Mouse (Mus musculus) adrenal gland, postnatal 14 days (tissue): ENCODE data around the gene Tob2. TPM values are rescaled to one million over a fixed set of nuclear protein-coding genes. Genes with fewer than 3 reads are reported as not detected.

Experiments
- DNase-seq: peaks from one replicate; pipeline ENCODE4 v3.0.0; 2021; ENCODE audit warnings: mixed read lengths
- total RNA-seq: library from RNA; stranded (reverse); gene quantifications from 2 replicates; pipeline ENCODE4 v1.2.3, GENCODE M21; 2021

Tob2 gene
- total RNA-seq, 1 experiment from 2014 or later: 124 TPM

DNA sequence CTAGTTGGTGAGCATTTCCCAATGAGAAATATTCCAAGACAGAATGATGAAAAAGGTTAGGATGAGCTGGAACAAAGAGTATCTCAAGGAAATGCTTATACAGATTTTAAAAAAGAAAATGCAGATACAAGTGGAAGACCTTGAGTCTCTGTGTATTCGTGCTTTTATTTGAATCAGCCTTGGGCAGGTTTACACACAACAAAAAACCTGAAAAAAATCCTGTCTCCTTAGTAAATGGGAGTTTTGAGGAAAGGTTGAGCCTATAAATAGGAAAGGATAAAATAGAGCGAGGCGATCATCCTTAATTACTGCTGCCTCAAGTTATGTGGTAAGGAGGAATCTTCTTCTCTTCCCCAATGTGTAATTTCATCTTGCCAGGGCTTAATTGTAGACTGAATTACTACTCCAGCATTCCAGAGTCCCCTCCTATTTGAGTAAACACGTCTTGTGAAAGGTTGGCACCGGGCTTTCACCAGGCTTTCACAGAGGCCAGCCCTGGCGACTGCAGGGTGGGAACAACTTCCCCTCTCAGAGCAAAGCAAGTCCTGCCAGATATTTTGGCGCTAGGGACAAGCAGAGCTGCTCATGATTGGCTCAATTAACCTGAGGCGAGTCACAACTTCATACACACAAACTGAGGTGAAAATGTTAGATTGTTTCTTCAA, 2.0 kb upstream of the Tob2 start:
- peak; percentile 50 for DNase-seq

DNA sequence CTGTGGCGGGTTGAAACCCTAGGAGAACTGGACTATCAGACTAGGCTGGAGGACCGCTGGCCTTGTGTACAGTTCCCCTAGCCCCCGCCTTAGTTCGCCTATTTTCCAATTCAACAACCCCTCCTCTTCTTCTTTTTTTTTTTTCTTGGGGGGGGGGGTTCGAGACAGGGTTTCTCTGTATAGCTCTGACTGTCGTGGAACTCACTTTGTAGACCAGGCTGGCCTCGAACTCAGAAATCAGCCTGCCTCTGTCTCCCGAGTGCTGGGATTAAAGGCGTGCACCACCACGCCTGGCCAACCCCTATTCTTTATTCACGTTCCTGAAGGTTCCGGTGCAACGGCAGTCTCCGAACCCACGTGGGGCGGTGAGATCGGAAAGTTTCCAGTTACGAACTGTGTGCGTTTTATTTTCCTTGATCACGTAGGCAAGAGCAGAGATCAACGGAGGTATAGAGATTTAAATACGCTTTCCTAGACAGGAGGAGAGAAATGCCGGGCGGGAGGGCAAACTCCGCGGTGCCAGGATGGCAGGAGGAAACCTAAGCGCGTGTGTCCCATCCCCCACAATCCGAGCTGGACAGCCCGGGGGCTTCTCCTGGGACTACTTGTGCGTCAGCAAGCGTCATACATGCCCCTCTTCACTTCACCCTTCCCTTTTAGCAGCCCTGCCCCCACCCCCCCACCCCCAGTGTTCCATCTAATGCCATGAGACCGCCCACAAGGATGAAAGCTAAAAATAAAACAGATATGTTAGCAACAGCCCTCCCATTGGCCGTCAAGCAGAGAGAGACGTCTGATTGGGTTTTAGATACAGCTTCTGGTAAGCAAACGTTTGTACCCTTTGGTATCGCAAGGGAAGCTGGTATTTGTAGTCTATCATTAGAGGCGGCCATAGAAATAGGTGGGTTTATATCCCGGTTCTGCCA, 997 bp upstream of the Tob2 start:
- peak; percentile 88 for DNase-seq

DNA sequence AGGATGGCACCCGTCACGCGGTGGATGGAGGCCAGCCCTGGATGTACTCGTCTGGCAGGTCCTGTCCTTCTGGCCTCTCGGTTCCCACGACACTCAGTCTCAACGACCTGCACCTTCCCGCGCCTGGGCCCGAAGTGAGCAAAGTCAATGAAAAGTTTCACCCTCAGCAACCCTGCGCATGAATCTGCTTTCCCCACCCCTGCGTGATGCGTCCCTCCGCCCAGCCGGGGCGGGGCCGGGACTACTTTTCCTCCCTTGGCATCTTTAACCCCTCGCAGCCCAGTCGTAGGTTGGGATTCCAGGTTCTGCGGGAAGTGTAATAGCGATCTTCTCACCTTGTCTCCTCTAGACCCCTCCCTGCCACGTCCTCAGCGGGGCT, 469 bp downstream of the Tob2 start:
- DNase-seq: peak; percentile 96

DNA sequence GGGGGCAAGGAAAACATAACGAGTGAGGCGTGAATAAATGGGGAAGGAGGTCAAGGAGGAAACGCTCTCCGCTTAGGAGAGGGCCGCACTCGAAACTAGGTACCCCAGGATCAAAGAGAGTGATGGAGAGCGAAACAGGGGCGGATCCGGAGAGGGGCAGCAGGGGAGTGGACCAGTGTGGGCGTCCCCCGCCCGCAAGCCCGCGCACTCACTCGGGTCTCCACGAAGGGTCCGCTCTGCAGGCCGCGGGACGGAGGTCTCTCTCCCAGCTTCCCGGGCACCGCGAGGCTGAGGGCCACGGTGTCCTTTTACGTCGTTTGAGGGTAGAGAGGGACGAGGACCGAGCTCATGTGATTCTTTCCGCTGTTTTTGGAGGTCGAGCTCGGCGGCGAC, 876 bp downstream of the Tob2 start:
- DNase-seq: peak; percentile 66

DNA sequence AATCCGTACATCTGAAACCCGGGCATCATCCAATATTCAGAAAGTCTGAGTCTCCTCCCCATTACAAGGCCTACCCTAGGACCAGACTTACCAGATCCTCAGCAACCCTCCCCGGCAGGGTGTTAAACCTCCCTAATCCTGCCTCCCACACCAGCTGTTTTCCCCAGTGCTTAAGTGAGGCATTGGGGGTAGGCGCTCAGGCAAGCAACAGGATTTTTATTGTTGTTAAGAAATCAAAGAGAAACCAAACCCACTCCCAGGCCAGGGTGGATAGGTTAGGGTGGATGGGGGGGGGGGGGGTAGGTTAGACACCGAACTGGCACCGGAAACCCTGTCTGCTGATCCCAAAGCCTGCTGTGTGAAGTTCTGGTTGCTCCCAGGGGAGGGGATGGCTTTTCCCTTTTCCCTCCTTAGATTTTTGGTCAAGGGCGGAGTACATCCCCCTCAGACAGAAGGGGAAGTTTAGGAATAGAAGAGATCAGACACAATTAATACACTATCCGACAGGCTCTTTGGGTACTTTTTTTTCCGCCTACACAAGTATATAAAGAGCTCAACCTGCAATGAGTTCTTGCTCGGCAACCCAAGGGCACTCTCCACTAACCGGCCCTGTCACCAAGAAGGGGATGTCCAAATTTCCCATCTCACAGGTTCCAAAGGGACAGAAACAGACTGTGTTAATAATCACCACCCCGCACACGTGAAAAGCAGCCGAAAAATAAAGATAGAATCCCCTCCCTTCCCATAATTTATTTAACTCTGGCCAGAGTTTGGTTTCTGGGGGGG, 1.5 kb downstream of the Tob2 start:
- DNase-seq: peak; percentile 60

DNA sequence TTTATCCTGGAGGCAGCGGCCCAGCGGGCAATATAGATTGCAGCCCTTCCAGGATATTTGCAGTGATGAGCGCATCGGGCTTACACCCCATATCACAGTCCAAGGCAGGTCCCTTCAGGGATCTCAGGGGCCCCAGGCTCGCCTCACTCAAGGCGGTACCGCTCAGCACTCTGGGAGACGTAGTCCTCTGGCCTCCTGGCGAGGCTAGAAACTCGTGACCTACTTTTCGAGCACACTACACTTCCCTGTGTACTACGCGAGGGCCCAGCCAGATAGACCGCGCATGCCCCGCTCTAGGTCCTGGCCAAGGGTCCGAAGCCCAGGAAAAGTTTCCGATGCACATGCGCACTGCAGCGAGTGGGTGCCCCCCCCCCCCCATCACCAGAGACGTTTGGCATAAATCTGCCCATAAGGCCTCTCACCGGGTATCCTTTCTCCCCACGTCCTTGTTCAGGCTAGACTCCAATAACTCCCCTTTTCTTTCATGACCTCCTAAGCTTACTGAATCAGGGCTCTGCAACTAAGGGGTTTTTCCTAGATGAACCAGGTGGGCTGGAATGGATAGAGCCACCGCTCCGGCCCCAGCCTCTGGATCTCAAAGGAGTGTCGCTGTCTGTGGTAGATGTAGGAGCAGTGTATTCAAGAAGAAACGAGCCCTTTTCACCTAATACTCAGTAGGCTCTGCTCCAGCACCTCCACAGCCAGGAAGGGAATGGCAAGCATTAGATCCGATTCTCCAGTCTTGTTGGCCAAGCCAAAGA, 2.4 kb downstream of the Tob2 start:
- DNase-seq: peak; percentile 93

DNA sequence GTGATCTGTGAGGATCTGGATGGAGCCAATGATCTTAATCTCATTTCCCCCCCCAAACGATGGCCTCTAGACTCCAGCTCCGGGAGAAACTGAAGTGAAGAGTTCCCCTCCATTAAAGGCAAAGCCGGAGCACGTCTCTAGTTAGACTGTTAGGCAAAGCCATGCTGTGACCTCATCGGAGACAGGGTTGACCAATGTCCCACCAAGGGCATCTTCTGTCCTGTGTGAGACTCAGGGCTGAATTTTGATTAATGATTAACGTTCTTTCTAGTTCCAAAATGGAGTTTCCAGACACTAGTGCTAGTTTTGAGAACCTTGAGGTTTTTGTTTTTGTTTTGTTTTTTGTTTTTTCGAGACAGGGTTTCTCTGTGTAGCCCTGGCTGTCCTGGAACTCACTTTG, 5.5 kb downstream of the Tob2 start:
- peak; percentile 69 for DNase-seq

DNA sequence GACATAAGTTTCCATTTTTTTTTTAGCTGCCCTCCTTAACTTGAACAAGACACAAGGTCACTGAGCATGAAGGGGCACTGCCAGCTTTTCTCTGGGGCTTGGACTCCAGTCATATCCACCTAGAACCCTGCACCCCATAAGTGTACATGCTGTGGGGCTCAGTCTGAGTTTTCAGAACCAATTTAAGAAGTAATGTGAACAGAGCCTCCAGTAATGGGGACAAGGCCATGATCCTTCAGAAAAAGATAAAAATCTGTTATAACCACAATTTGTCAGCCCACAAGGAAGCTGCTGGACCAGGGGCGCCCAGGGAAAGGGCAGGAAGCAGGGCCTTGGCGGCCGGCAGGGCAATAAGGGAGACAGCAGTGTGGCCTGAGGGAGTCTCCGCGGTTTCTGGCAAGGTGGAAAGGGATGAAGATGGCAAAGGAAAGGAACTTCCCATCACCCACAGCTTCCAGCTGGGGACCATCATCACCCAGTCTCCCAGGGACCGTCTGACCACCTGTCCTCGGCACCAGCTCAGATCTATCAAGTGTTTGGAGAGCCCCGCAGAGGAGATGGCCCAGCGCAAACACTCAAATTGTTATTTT, 6.1 kb downstream of the Tob2 start:
- DNase-seq: peak; percentile 72

DNA sequence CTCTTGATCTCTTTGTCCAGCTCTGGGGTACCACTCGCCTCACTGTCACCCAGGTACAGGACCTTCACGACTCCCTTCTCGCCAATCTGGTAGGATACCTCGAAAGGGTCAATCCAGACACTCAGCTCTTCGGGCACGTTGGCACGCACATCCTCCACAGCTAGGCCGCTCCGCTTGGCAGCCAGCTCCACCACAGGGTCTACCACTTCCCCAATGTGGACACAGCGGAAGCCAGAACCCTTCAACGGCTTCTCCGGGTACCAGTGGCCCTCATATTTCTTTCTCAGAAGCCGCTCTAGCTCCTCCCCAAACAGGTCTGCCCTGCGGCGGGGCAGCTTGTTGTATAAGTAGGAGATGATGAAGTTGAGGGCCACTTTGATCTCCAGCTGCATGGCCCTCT, 7.2 kb downstream of the Tob2 start:
- no peak for DNase-seq

DNA sequence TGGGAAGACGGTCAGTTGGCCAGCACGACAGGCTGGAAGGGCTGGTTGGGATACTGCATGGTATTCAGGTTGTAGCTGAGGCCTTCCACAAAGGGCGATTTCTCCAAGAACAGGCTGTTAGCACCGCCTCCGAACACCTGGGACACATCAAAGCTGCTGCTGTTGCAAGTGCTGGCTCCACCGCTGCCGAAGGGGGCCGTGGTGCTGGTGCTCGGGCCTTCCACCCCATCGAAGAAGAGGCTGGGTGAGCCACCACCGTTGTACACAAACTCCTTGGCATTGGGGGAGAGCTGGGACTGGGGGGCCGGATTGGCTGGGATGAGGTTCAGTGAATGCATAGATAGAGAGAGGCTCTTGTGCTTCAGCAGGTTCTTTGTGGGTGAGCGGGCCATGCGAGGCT, 7.9 kb downstream of the Tob2 start:
- no peak for DNase-seq

DNA sequence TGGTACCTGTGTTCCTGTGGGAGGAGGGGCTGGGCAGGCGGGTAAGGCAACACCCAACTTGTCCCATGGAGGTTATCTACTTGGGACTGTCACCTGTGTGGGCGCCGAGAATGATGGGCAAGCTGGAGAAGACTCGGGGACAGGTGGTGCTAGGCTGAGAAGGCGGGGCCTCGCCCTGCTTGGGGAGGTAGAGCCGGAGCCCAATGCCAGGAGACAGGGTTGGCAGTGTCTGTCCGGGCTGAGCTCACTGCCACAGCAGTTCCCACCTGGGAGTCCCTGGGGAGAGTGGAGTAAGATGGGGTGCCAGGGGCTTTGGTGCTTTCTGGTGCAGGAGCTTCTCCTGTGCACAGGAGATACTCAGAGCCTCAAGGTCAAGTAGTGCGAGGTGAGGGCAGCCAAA, 9.5 kb downstream of the Tob2 start:
- DNase-seq: peak; percentile 22

DNA sequence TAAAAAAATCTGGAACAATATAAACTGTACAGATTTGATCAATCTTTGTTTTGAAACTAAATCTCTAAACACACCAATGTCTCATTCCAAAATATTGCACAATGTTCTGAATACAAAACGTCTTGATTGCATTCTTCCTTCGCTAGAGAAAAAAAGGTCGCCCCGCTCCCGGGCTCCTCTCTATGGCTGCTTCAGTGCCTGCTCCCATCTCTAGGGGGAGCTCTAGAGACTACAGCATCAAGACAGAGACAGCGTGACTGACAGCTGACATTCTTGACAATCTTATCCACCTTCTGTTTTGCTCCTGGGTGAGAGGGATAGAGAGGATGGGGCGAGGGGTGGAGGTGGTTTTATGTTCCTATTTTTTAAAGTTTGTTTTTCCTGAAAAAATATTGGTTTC, 10.3 kb downstream of the Tob2 start:
- DNase-seq: peak; percentile 77

DNA sequence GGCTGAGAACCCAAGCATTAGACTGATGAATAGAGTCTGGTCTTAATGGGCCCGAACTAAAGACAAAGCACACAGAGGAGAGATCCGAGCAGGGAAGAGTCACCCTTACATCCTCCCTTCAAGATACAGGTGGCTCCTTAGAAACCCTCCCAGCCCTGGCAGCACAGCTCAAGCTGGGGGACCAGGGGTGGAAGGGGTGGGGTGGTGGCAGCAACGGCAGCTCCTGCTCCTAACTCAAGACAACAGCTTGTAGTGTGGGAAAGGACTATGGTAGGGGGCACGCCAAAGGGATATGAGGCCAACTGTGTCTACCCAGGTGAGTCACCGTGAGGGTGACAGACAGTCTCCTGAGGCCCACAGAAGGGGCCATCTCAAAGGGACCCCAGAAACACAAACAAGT, 10.7 kb downstream of the Tob2 start:
- no peak for DNase-seq

DNA sequence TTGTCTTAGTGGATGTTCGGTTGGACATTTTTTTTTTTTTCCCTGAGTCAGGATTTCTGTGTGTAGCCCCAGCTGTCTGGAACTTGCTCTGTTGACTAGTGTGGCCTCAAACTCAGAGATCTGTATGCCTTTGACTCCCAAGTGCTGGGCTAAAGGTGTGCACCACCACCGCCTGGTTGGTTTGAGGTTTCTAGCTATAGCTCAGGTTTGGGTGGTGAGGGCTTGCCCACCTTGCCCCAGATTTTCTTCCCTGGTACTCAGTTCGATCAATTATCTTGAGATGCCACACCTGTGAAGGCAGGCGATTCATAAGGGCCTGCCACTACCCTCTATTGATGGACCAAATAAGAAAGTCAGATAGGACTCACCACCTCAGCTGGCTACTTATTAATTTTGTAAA, 11.4 kb downstream of the Tob2 start:
- DNase-seq: no peak

DNA sequence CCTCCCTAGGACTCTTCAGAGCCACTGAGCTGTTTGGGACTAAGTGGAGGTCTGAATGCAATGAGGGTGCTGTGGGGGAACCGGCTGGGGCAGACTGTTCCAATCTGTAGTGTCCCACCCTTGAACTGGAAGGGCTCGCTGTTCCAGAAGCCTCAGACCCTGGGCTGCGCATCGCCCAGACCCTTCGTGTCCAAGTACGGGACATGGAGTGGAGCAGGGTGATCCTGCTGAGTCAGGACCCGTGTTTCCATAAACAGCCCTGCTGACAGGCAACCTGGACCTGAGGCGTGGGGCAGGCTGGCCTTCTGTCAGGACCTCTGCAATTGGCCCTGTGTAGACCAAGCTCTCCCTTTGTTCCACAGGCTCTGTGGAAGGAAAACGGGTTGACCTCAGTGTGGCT, 11.8 kb downstream of the Tob2 start:
- DNase-seq: peak; percentile 36

DNA sequence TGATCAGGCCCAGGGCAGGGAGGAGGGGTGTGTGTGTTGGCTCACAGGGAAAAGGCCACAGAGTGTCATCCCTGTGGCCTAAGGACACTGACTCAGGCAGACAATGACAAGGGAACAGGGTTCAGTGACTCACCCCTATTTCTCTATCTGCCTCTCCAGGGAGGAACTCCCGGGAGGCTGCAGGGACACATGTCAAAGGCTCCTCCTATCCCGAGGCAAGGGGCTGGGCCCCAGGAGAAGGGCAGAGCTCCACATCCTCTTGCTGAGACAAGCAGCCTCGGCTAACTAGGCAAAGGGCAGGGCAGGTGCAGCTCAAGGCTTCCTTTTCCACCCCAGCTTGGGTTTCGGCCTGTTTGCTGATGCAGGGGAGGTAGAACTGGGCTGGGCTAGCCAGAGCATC, 12.9 kb downstream of the Tob2 start:
- peak; percentile 94 for DNase-seq

DNA sequence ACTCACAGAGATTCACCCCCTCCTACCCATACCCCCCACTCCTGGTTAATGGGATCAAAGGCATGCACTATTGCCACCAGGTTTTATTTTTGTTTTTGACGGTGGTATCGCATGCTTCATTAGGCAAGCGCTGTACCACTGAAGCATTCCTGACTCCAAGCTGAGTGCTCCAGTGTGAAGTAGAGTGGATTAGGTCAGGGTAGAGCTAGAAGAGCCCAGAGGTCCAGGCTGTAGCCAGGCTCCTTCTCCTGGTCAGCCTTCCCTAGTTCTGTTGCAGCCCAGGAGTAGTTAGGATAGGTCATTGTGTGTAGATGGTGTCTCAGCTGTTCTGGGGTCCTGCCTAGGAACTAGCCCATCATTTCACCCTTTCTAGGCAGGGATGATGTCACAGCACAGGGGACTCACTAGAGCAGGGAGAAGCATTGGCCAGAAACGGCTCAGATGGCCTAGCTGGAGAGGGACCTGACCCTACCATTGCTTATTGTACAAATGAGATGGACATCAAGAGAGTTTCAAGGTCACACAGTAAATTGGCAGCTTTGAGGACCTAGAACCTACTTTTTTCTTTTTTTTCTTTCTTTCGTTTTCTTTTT, 13.5 kb downstream of the Tob2 start:
- peak; percentile 50 for DNase-seq

DNA sequence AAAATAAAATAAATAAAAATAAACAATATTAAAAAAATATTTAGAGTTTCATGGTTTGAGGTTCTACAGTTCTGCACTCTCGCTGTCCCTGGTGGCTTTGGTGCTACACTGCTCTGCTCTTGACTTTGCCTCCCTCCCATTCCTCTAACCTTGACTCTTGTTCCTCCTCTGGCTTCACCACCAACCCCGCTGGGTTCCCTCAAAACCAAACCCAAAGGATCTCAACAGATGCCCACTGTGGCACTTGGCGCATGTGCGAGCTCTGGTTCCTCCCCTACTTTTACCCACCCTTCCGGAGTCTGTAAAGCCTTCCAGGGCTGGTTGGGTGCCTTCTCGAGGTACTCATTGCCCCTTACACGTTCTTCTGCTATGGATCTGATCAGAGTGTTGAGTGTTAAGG, 16.3 kb downstream of the Tob2 start:
- no peak for DNase-seq

DNA sequence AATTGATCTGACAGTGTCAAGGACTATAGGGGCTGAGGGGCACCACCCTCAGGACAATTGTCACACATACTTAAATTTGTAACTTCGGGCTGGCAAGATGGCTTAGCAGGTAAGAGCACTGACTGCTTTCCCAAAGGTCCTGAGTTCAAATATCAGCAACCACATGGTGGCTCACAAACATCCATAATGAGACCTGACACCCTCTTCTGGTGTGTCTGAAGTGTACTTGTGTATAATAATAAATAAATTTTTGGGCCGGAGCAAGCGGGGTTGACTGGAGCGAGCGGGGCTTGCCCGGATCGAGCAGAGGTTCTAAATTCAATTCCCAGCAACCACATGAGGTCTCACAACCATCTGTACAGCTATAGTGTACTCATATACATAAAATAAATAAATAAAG, 18.3 kb downstream of the Tob2 start:
- no peak for DNase-seq

DNA sequence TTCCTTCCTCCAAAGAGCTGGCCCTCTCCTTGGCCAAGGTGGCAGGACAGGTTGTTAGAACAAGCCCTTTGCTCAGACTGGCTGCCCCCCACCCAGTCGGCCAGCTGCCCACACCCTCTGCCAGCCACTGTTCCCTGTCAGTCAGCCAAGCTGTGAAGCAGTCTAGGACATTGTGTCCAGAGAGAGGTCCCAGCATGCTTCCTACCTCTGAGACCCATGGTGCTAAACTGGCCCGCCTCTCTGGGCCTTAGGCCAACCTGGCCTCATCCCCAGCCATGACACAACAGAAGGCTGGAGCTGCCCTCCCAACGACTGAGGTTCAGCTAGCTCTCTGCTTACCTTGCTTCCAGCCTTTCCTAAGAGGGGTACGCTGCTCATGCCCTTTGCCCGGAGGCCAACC, 19.0 kb downstream of the Tob2 start:
- DNase-seq: peak; percentile 93

DNA sequence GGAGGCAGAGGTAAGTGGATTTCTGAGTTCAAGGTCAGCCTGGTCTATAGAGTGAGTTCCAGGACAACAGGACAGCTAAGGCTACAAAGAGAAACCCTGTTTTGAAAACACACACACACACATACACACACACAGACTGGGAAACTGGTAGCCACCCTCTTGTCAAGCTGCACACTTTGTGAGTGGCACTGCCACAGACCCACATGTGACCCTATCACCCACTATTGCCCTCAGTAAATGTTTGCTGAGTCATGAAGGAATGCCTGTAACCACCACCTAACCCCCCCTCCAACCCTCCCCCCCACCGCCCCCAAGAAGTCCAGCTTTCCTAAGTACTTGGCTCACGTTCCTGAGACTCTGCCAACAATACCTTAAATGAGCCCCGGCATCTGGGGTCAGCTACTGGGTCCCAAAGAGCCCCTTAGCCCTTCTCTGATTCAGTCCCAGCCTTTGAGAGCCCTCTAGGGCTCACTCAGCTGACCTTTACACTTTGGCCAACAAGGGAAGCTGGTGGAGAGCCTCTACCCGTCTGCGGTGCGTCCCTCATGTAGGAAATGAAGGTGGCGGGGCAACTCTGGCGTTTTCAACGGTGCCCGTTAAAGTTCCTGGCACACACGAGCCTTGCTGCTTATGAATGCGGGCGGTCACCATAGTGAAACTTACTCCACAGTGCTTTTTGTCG, 19.9 kb downstream of the Tob2 start:
- peak; percentile 43 for DNase-seq
